Mouse (Mus musculus) kidney, adult 2 months (tissue): Measurements from ENCODE around the gene Gca. TPM values are rescaled to one million over a fixed set of nuclear protein-coding genes. Genes with fewer than 3 reads are reported as not detected.

Experiments used
- DNase-seq: peaks from one replicate; pipeline ENCODE4 v3.0.0; 2021
- H3K27ac ChIP-seq: fragments of 200-500 bp; 2 replicates; pipeline ENCODE4 v1.5.1; 2012; ENCODE audit warnings: low read depth, low read length, control low read depth, inconsistent platforms; ENCODE audit not compliant: insufficient read depth
- H3K27me3 ChIP-seq: fragments of 200-500 bp; replicated peaks from 2 replicates; pipeline ENCODE4 v1.6.1; 2012; ENCODE audit warnings: mild to moderate bottlenecking, moderate library complexity, low read length, inconsistent platforms; ENCODE audit not compliant: control insufficient read depth, insufficient read depth
- H3K36me3 ChIP-seq: fragments of 200-500 bp; 2 replicates; pipeline ENCODE4 v1.6.1; 2012; ENCODE audit warnings: mild to moderate bottlenecking, moderate library complexity, low read length, inconsistent platforms; ENCODE audit not compliant: control insufficient read depth, insufficient read depth
- H3K4me1 ChIP-seq: fragments of 200-500 bp; 2 replicates; pipeline ENCODE4 v1.6.1; 2011; ENCODE audit warnings: low read length; ENCODE audit not compliant: control insufficient read depth, insufficient read depth
- H3K4me3 ChIP-seq: fragments of 200-500 bp; 2 replicates; pipeline ENCODE4 v1.5.1; 2011; ENCODE audit warnings: mild to moderate bottlenecking, low read depth, low read length, control low read depth; ENCODE audit not compliant: insufficient read depth
- CTCF ChIP-seq: fragments of 200-500 bp; conservative IDR thresholded peaks from 2 replicates; pipeline ENCODE4 v1.5.1; 2011; ENCODE audit warnings: low read depth, mild to moderate bottlenecking, control low read depth, low read length, moderate library complexity, mixed read lengths; ENCODE audit not compliant: insufficient read depth, insufficient read length
- POLR2A ChIP-seq: fragments of 200-500 bp; IDR thresholded peaks from one replicate; pipeline ENCODE4 v1.6.1; 2011; ENCODE audit warnings: low read depth, low read length, control low read depth
- WGBS: fragments of 180-500 bp; shearing (Covaris S2); methylation state at CpG from one replicate; pipeline ENCODE4 v1.1.7; 2018; 5-methylcytosine and 5-hydroxymethylcytosine counted together
- polyA plus RNA-seq: library from polyadenylated mRNA; depleted of rRNA; stranded (reverse); fragments of >200 nt; gene quantifications from 2 replicates; pipeline ENCODE4 v1.2.3, GENCODE M21; 2012; rRNA removed

The Gca gene
- polyA plus RNA-seq, result 14.9 and 20.1 TPM in 2 replicates

- H3K36me3 ChIP-seq, result no peaks in the 10 kb centered on the region
- no peaks in the 10 kb centered on the region for H3K4me1 ChIP-seq
- H3K4me3 ChIP-seq, result peak within 1 kb of the TSS; percentile 74
- WGBS, result 2% methylated on average over 43 of the region's 43 CpGs
- peak; percentile 68 for TF ChIP-seq POLR2A
- no peak for TF ChIP-seq CTCF
- no peaks in the 10 kb centered on the region for H3K27me3 ChIP-seq
- peak; percentile 92 for DNase-seq
- peak within 1 kb of the TSS; percentile 59 for H3K27ac ChIP-seq
These were observed at the start of gene Gca for GRCm38 (mm10) chr2:62664135-62664670. Gca (plus strand) TSS chr2:62664285.

GRCm38 (mm10) chr2:62618934-62619341 lies 45.1 kb upstream of the Gca start:
- peaks cover 4% of the 10 kb centered on the region; the same call in 1 of the 2 replicates for H3K36me3 ChIP-seq
- no peak for DNase-seq
- H3K27me3 ChIP-seq, result no peaks in the 10 kb centered on the region
- no peak overlapping the region for H3K4me3 ChIP-seq
- H3K4me1 ChIP-seq, result no peaks in the 10 kb centered on the region
- TF ChIP-seq POLR2A, result no peak
- no peak for TF ChIP-seq CTCF
- H3K27ac ChIP-seq, result no peak overlapping the region
- 86% methylated on average over 7 of the region's 7 CpGs for WGBS

DNA sequence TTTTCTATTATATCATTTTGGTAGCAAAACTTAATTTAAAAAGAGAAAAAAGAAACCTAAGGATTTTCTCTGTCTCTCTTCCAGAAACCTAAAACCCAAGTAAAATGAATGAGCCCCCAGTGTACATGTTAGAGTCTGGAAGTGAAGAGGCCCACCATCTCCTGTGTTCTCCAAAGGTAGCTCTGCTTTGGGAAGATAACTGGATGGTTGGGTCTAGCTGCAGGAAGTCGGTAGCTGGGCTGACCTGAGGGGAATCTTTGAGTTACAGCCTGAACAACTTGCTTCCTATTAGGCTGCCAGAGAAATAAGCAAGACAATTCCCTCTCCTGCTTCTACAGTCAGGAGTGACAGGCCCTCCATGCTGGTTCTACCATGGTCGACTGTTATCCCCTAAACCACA lies 44.4 kb upstream of the Gca start:
- Histone ChIP-seq H3K4me3 (no peak overlapping the region), H3K27me3 (no peaks in the 10 kb centered on the region), H3K27ac (no peak overlapping the region), H3K36me3 (peaks cover 4% of the 10 kb centered on the region; the same call in 1 of the 2 replicates), H3K4me1 (no peaks in the 10 kb centered on the region)
- no peak for TF ChIP-seq POLR2A
- no peak for TF ChIP-seq CTCF
- 63% methylated on average over 2 of the region's 2 CpGs for WGBS
- DNase-seq, result no peak

- no peak overlapping the region for H3K27ac ChIP-seq
- H3K36me3 ChIP-seq, result peaks cover 4% of the 10 kb centered on the region; the same call in 1 of the 2 replicates
- H3K27me3 ChIP-seq, result no peaks in the 10 kb centered on the region
- no peak for DNase-seq
- no peak overlapping the region for H3K4me3 ChIP-seq
- WGBS, result 59% methylated on average over 8 of the region's 8 CpGs
- H3K4me1 ChIP-seq, result no peaks in the 10 kb centered on the region
- TF ChIP-seq CTCF (no peak), POLR2A (no peak)
These were observed 41.1 kb upstream of the Gca start for GRCm38 (mm10) chr2:62623024-62623441.

DNA sequence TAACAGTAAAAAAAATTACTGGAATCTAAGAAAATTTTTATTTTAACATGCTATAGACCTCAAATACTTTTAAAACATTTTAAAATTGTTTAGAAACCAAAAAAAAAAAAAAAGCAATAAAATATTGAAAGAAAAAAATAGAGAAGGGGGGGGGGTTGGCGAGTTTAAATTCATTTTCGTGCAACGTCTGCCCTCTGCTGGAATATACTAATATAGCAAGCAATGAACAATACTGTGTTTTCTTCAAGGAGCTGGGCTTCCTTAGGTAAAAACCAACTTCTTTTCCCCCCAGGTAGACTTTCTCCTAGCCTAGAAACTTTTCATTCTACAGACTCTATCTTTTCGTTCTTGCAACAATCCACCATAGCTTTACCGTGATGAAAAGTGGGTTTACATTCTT lies 36.4 kb upstream of the Gca start:
- Histone ChIP-seq H3K4me3 (no peak overlapping the region), H3K4me1 (no peaks in the 10 kb centered on the region), H3K27me3 (no peaks in the 10 kb centered on the region), H3K36me3 (peaks cover 3% of the 10 kb centered on the region; the same call in 1 of the 2 replicates), H3K27ac (no peak overlapping the region)
- TF ChIP-seq POLR2A (no peak), CTCF (no peak)
- peak; percentile 19 for DNase-seq
- 12% methylated on average over 5 of the region's 5 CpGs for WGBS

DNA sequence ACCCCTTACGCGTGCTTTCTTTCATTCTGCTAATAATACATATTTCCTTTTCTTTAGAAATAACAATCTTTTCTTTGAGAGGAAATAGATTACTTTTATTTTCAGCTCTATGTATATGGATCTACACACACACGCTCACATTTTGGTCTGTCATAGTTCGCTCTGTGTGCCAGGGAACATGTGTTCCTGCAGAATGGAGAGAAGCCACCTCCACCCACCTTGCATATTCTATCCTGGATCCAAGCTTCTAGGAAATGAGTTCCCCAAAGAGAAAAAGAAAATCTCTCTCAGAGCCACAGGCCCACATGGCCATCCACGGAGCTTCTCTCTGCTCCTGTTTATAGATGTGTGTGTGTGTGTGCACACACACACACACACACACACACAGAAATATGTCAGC lies 35.7 kb upstream of the Gca start:
- H3K4me3 ChIP-seq, result no peak overlapping the region
- TF ChIP-seq POLR2A, result no peak
- no peak for TF ChIP-seq CTCF
- H3K27ac ChIP-seq, result no peak overlapping the region
- DNase-seq, result no peak
- WGBS, result 96% methylated on average over 5 of the region's 5 CpGs
- no peaks in the 10 kb centered on the region for H3K4me1 ChIP-seq
- no peaks in the 10 kb centered on the region for H3K36me3 ChIP-seq
- H3K27me3 ChIP-seq, result no peaks in the 10 kb centered on the region

GRCm38 (mm10) chr2:62630446-62630845 lies 33.6 kb upstream of the Gca start:
- Histone ChIP-seq H3K27me3 (no peaks in the 10 kb centered on the region), H3K4me3 (no peak overlapping the region), H3K36me3 (no peaks in the 10 kb centered on the region), H3K27ac (no peak overlapping the region), H3K4me1 (no peaks in the 10 kb centered on the region)
- DNase-seq, result peak; percentile 62
- 14% methylated on average over 6 of the region's 6 CpGs for WGBS
- TF ChIP-seq CTCF, result 0 out of 2 replicates have a peak, but pooled peaks have one; percentile 16
- no peak for TF ChIP-seq POLR2A
